Mouse (Mus musculus): ENCODE data around the gene Gadd45a. TPM values are rescaled to one million over a fixed set of nuclear protein-coding genes. Genes with fewer than 3 reads are reported as not detected.

The Gadd45a gene
- 50.2 to 65.9 TPM (median 53.5 TPM) in 4 replicates for total RNA-seq (2023)

DNA sequence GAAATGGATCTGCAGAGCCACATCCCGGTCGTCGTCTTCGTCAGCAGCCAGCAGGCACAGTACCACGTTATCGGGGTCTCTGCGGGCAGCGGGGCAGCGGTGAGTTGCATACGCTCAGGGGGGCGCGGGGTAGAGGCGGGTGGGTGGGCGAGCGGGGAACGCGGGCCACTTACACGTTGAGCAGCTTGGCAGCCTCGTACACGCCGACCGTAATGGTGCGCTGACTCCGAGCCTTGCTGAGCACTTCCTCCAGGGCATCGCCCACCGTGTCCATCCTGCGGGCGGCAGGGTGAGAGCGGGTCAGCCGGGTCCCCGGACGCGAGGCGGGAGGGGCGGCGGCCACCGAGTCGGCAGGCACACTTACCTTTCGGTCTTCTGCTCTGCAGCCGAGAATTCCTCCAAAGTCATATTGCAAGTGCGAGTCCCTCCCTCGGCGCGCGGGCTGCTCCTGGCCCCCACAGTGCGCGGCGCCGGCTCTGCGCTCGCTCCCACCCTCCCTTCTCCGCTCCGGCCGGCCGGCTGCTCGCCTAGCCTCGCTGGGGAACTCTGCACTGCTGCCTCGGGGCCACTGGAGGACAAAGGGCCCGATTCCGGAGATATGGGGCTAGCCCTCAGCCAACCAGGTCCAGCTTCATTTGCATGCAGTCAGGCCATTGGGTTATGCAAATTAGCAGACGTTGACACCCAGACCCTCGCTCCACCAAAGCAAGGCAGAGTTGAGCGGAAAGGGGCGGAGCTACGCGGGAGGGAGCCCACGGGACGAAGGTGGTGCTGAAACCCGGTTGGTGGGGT is at the start of gene Gadd45a:
Gene Gadd45a, minus strand, starts transcription at position 621 of the 792 bp plus-strand sequence.

Other genes starting within 250 kb of the Gadd45a start
- gene Vmn1r39, start 226.8 kb downstream of the Gadd45a start, total RNA-seq (2023): not detected in 4 replicates
- gene Gng12, start 141.1 kb downstream of the Gadd45a start, total RNA-seq (2023): 7.0 to 11.8 TPM (median 8.5 TPM) in 4 replicates
- 302 to 332 TPM (median 309 TPM) in 4 replicates for gene Serbp1, start 200.7 kb upstream of the Gadd45a start, total RNA-seq (2023)

Measured in B cell, adult 62 days (primary cell).